Mouse (Mus musculus) kidney, embryonic 16.5 days (tissue): ENCODE results near the gene 4932415D10Rik. TPM values are rescaled to one million over a fixed set of nuclear protein-coding genes. Genes with fewer than 3 reads are reported as not detected.

Source experiments
- ATAC-seq: fragments of 200-750 bp; cut with Nextera tagmentation; 2 replicates; pipeline ENCODE4 v1.8.0; 2017; ENCODE audit warnings: moderate TSS enrichment; ENCODE audit not compliant: low FRiP score, low TSS enrichment
- H3K27ac ChIP-seq: fragments of 300-500 bp; sonication (generic); 2 replicates; pipeline ENCODE4 v1.5.1; 2014; ENCODE audit warnings: low read length
- H3K27me3 ChIP-seq: fragments of 300-500 bp; sonication (generic); 2 replicates; pipeline ENCODE4 v1.6.1; 2014; ENCODE audit warnings: low read length, control low read depth, mixed read lengths; ENCODE audit not compliant: insufficient read depth
- H3K36me3 ChIP-seq: fragments of 300-500 bp; sonication (generic); 2 replicates; pipeline ENCODE4 v1.6.1; 2014; ENCODE audit warnings: low read length, control low read depth, mixed read lengths; ENCODE audit not compliant: insufficient read depth
- H3K4me1 ChIP-seq: fragments of 300-500 bp; sonication (generic); 2 replicates; pipeline ENCODE4 v1.6.1; 2014; ENCODE audit warnings: low read length, control low read depth, mixed read lengths; ENCODE audit not compliant: insufficient read depth
- H3K4me2 ChIP-seq: fragments of 300-500 bp; sonication (generic); replicated peaks from 2 replicates; pipeline ENCODE4 v1.6.1; 2014; ENCODE audit warnings: low read depth, low read length
- H3K4me3 ChIP-seq: fragments of 300-500 bp; sonication (generic); 2 replicates; pipeline ENCODE4 v1.5.1; 2014; ENCODE audit warnings: mild to moderate bottlenecking, low read length
- H3K9ac ChIP-seq: fragments of 300-500 bp; sonication (generic); replicated peaks from 2 replicates; pipeline ENCODE4 v1.6.1; 2014; ENCODE audit warnings: low read length
- H3K9me3 ChIP-seq: fragments of 300-500 bp; sonication (generic); 2 replicates; pipeline ENCODE4 v1.6.1; 2016; ENCODE audit warnings: low read length, control low read depth
- WGBS: fragments of 180-500 bp; shearing (Covaris S2); extraction: QIAGEN DNeasy Blood & Tissue Kit; methylation state at CpG from one replicate; pipeline ENCODE4 v1.1.7; 2014; 5-methylcytosine and 5-hydroxymethylcytosine counted together
- polyA plus RNA-seq: library from polyadenylated mRNA; unstranded; fragments of >200 nt; fragmentation: Nextera tagmentation; extraction: Ambion mirVana; gene quantifications from 2 replicates; pipeline ENCODE4 v1.2.1, GENCODE M21; 2015

Gene 4932415D10Rik
- polyA plus RNA-seq, 1 experiment from 2014 or later, result not detected

GRCm38 (mm10) chr10:82240742-82241400 lies 75.5 kb downstream of the 4932415D10Rik start, which contains the start of gene Zfp938:
Gene Zfp938, minus strand, starts transcription at chr10:82241280.
- Histone ChIP-seq H3K36me3 (peaks cover 16% of the 10 kb centered on the region), H3K9ac (peak within 1 kb of the TSS; percentile 89), H3K4me2 (peak within 1 kb of the TSS; percentile 67), H3K27me3 (no peaks in the 10 kb centered on the region), H3K27ac (peak within 1 kb of the TSS; percentile 92), H3K4me1 (peaks cover 10% of the 10 kb centered on the region; the same call in 1 of the 2 replicates), H3K9me3 (peaks cover 16% of the 10 kb centered on the region), H3K4me3 (peak within 1 kb of the TSS; percentile 85)
- WGBS, result 3% methylated on average over 27 of the region's 27 CpGs
- ATAC-seq, result peak; percentile 100

Other genes starting within 250 kb of the 4932415D10Rik start
- 5.3 and 6.7 TPM in 2 replicates for gene BC024063, start 233.2 kb downstream of the 4932415D10Rik start, polyA plus RNA-seq
- gene AU041133, start 188.6 kb downstream of the 4932415D10Rik start, polyA plus RNA-seq, result 6.2 and 7.0 TPM in 2 replicates
- 16.5 and 17.4 TPM in 2 replicates for gene Zfp938, start 75.3 kb downstream of the 4932415D10Rik start, polyA plus RNA-seq
- gene Gm4924, start 37.7 kb upstream of the 4932415D10Rik start, polyA plus RNA-seq, result 9.4 and 12.1 TPM in 2 replicates
- gene Gm1553, start 176.0 kb upstream of the 4932415D10Rik start, polyA plus RNA-seq, result not detected in 2 replicates